Mouse (Mus musculus) testis, adult 2 months (tissue): Measurements from ENCODE around the gene Baz2b. TPM values are rescaled to one million over a fixed set of nuclear protein-coding genes. Genes with fewer than 3 reads are reported as not detected.
"Not testable (repeated sequence)": the region's sequence is repeated elsewhere in the genome, so short reads cannot be mapped to it uniquely, and the experiment has no call there.

Source experiments
- H3K27ac ChIP-seq: fragments of 200-500 bp; 2 replicates; pipeline ENCODE4 v1.5.1; 2012; ENCODE audit warnings: low read depth, low read length; ENCODE audit not compliant: control insufficient read depth, insufficient read depth
- H3K27me3 ChIP-seq: fragments of 200-500 bp; 2 replicates; pipeline ENCODE4 v1.6.1; 2012; ENCODE audit warnings: mild to moderate bottlenecking, low read length, moderate library complexity; ENCODE audit not compliant: control insufficient read depth, insufficient read depth
- H3K36me3 ChIP-seq: fragments of 200-500 bp; 2 replicates; pipeline ENCODE4 v1.6.1; 2012; ENCODE audit warnings: mild to moderate bottlenecking, low read length; ENCODE audit not compliant: control insufficient read depth, insufficient read depth
- H3K4me1 ChIP-seq: fragments of 200-500 bp; 2 replicates; pipeline ENCODE4 v1.6.1; 2012; ENCODE audit warnings: low read length; ENCODE audit not compliant: control insufficient read depth, insufficient read depth
- H3K4me3 ChIP-seq: fragments of 200-500 bp; 2 replicates; pipeline ENCODE4 v1.5.1; 2012; ENCODE audit warnings: low read depth, mild to moderate bottlenecking, low read length, moderate library complexity, mixed read lengths; ENCODE audit not compliant: control insufficient read depth
- CTCF ChIP-seq: fragments of 200-500 bp; IDR thresholded peaks from 2 replicates; pipeline ENCODE4 v1.5.1; 2012; ENCODE audit warnings: low read depth, mild to moderate bottlenecking, inconsistent platforms, low read length, moderate library complexity; ENCODE audit not compliant: control insufficient read depth, insufficient read depth, insufficient replicate concordance
- POLR2A ChIP-seq: fragments of 200-500 bp; IDR thresholded peaks from 2 replicates; pipeline ENCODE4 v1.6.1; 2012; ENCODE audit warnings: low read depth, mild to moderate bottlenecking, inconsistent platforms, low read length, moderate library complexity; ENCODE audit not compliant: control insufficient read depth
- polyA plus RNA-seq: library from polyadenylated mRNA; depleted of rRNA; stranded (reverse); fragments of >200 nt; gene quantifications from 2 replicates; pipeline ENCODE4 v1.2.3, GENCODE M21; 2012

Baz2b gene
- polyA plus RNA-seq, 1 experiment, result 20.0 TPM

GRCm38 (mm10) chr2:60145742-60146141 is 63.9 kb downstream of the Baz2b start:
- no peaks in the 10 kb centered on the region for H3K36me3 ChIP-seq
- TF ChIP-seq CTCF, result no peak
- TF ChIP-seq POLR2A, result no peak

GRCm38 (mm10) chr2:60143383-60143782 is 66.3 kb downstream of the Baz2b start:
- H3K36me3 ChIP-seq, result no peaks in the 10 kb centered on the region
- H3K4me1 ChIP-seq, result no peaks in the 10 kb centered on the region
- no peaks in the 10 kb centered on the region for H3K27me3 ChIP-seq
- H3K27ac ChIP-seq, result no peak overlapping the region
- no peak overlapping the region for H3K4me3 ChIP-seq
- TF ChIP-seq CTCF, result no peak
- no peak for TF ChIP-seq POLR2A

More at GRCm38 (mm10) chr2:60145742-60146141, 63.9 kb downstream of the Baz2b start:
- no peaks in the 10 kb centered on the region for H3K4me1 ChIP-seq
- no peak overlapping the region for H3K27ac ChIP-seq
- no peak overlapping the region for H3K4me3 ChIP-seq
- no peaks in the 10 kb centered on the region for H3K27me3 ChIP-seq

- no peak for TF ChIP-seq CTCF
- TF ChIP-seq POLR2A, result no peak
- no peaks in the 10 kb centered on the region for H3K4me1 ChIP-seq
- H3K4me3 ChIP-seq, result no peak overlapping the region
- no peaks in the 10 kb centered on the region for H3K27me3 ChIP-seq
- no peaks in the 10 kb centered on the region for H3K36me3 ChIP-seq
- no peak overlapping the region for H3K27ac ChIP-seq
Measured at GRCm38 (mm10) chr2:60142281-60142680, 67.4 kb downstream of the Baz2b start.

GRCm38 (mm10) chr2:60138751-60139162 is 70.9 kb downstream of the Baz2b start:
- no peak overlapping the region for H3K27ac ChIP-seq
- no peaks in the 10 kb centered on the region for H3K27me3 ChIP-seq
- H3K4me1 ChIP-seq, result no peaks in the 10 kb centered on the region
- TF ChIP-seq CTCF, result no peak
- TF ChIP-seq POLR2A, result no peak
- no peak overlapping the region for H3K4me3 ChIP-seq
- H3K36me3 ChIP-seq, result no peaks in the 10 kb centered on the region

GRCm38 (mm10) chr2:60135796-60136195 is 73.8 kb downstream of the Baz2b start:
- Histone ChIP-seq H3K27ac (no peak overlapping the region), H3K36me3 (no peaks in the 10 kb centered on the region), H3K4me3 (no peak overlapping the region), H3K4me1 (no peaks in the 10 kb centered on the region), H3K27me3 (no peaks in the 10 kb centered on the region)
- TF ChIP-seq CTCF, result no peak
- no peak for TF ChIP-seq POLR2A

GRCm38 (mm10) chr2:60134958-60135357 is 74.7 kb downstream of the Baz2b start:
- not testable (repeated sequence) for H3K27me3 ChIP-seq

GRCm38 (mm10) chr2:60133072-60133471 is 76.6 kb downstream of the Baz2b start:
- no peaks in the 10 kb centered on the region for H3K4me1 ChIP-seq
- H3K36me3 ChIP-seq, result no peaks in the 10 kb centered on the region
- TF ChIP-seq CTCF (no peak), POLR2A (no peak)
- no peaks in the 10 kb centered on the region for H3K27me3 ChIP-seq
- H3K4me3 ChIP-seq, result no peak overlapping the region
- no peak overlapping the region for H3K27ac ChIP-seq

More at GRCm38 (mm10) chr2:60134958-60135357, 74.7 kb downstream of the Baz2b start:
- H3K36me3 ChIP-seq, H3K4me1 ChIP-seq, H3K4me3 ChIP-seq, H3K27ac ChIP-seq: not testable (repeated sequence)
